In the genomic region with DNA sequence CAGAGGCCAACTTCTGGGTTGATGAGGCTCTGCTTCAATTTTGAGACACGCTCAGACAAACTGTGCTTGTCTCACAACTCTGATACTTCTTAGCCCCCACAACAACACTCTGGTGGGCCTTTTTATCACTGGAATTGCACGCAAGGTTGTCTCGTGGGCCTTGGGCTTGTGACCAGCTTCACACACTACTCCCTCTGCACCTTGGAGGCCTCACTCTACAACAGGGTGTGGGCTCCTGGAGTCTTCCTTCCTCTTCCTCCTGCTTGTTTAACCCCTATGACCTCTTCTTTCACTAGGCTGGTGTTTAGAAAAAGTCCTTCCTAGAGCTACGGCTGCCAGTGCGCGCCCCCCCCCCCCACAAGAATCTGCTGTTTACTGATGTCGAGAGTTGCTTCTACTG, we compare ENCODE assay signal across 23 mouse cellular contexts. TPM values are rescaled to one million over a fixed set of nuclear protein-coding genes. Genes with fewer than 3 reads are reported as not detected.
"Had no signal": no experiment of that assay in that cellular context is flagged by ENCODE, and none has a peak within 500 bp of the region (broad histone marks: within the 10 kb centered on the region; RNA-seq: fewer than 3 reads in every experiment).

No protein-coding gene starts in this region.

- DNase-seq: kidney, adult 2 months; layer of hippocampus, adult 9-11 months; liver; lung, adult 18-20 months; lung, postnatal 10 days; lung, postnatal 36 days; retina, postnatal 1 day; thymus, postnatal 25 days had no signal

- H3K9me3 ChIP-seq: limb, embryonic 10.5 days; limb, embryonic 13.5 days; liver, embryonic 12.5 days; liver, embryonic 15.5 days; lung, embryonic 15.5 days; megakaryocyte, embryonic 14.5 days; midbrain, embryonic 10.5 days; midbrain, embryonic 13.5 days; neural tube, embryonic 13.5 days had no signal

- H3K4me3 ChIP-seq: layer of hippocampus, adult 2 months; limb, embryonic 10.5 days; limb, embryonic 13.5 days; liver, embryonic 12.5 days; liver, embryonic 15.5 days; lung, embryonic 15.5 days; megakaryocyte, embryonic 14.5 days; midbrain, embryonic 10.5 days; midbrain, embryonic 13.5 days; myocyte; neural tube, embryonic 13.5 days had no signal

- H3K36me3 ChIP-seq: liver, embryonic 12.5 days; liver, embryonic 15.5 days; lung, embryonic 15.5 days; midbrain, embryonic 10.5 days; midbrain, embryonic 13.5 days; neural tube, embryonic 13.5 days had no signal

- H3K27ac ChIP-seq: kidney, postnatal 0 days; layer of hippocampus, adult 2 months; limb, embryonic 10.5 days; limb, embryonic 13.5 days; liver, embryonic 12.5 days; liver, embryonic 15.5 days; lung, embryonic 15.5 days; midbrain, embryonic 10.5 days; midbrain, embryonic 13.5 days; neural tube, embryonic 13.5 days had no signal

RNA-seq across cellular contexts. Expression of gene Adcy4, which starts 7.2 kb away (rescaled TPM):
- total RNA-seq: neutrophil, adult 5-6 weeks had no signal

RNA-seq across cellular contexts. Expression of gene Ltb4r1, which starts 10.9 kb away (rescaled TPM):
- total RNA-seq: layer of hippocampus, adult 2 months had no signal
- polyA plus RNA-seq: kidney, embryonic 14.5 days had no signal

RNA-seq across cellular contexts. Expression of gene Cideb, which starts 18.5 kb away (rescaled TPM):
- total RNA-seq: neutrophil, adult 5-6 weeks had no signal
- polyA plus RNA-seq: thymus, postnatal 0 days had no signal
